Mouse (Mus musculus): Measurements from ENCODE around the gene Psmb10. TPM values are rescaled to one million over a fixed set of nuclear protein-coding genes. Genes with fewer than 3 reads are reported as not detected.

Psmb10 gene
- polyA plus RNA-seq, 1 experiment from 2014 or later: 49.1 TPM

- Histone ChIP-seq H3K36me3 (peaks cover 3% of the 10 kb centered on the region; the same call in 1 of the 2 replicates), H3K27ac (ENCODE audit: poor library complexity, severe bottlenecking) (peak overlapping the region; percentile 88), H3K9me3 (replicated peaks) (no peaks in the 10 kb centered on the region), H3K4me2 (peak overlapping the region; percentile 77), H3K4me3 (peak overlapping the region; percentile 85), H3K4me1 (replicated peaks) (peaks cover 9% of the 10 kb centered on the region), H3K9ac (peak overlapping the region; percentile 91), H3K27me3 (replicated peaks) (no peaks in the 10 kb centered on the region)
- WGBS: 30% methylated on average over 16 of the region's 16 CpGs
- ATAC-seq (ENCODE audit: insufficient number of reproducible peaks, low FRiP score): no peak
Measured at GRCm38 (mm10) chr8:105900941-105901616, 37.2 kb downstream of the Psmb10 start.

DNA sequence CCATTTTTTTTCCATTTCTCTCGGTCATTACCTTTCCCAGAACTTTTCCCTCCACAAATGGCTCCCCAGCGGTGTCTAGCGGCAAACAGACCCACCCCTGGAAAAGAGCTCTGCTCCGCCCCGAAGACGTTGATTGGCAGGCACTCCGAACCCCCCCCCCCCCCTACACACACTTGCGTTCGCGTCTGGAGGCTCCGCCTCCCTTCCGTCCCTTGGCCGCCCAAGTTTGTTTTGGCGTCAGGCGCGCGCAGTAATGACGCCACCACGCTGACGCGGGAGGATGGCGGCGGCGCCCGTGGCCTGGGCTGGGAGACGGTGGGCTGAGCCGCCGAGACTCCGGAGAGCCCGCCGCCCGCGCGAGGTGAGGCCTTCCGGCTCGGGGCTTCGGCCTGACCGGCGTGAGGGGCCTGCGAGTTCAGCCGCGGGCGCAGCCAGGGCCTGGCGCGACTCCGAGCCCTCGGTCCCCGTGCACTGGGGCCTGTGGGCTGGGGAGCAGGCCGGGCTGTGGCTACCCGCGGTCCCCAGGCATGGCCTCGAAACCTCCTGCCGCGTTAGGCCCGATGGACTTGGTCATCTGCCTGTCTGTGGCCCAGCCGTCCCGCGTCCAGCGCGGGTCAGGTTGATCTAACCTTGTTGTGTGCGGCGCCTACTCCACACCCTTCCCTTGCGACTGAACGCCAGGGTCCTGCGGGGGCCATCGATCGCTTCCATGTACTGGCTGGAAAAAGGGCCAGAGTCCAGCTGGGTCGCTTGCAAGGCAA, 37.9 kb downstream of the Psmb10 start, which contains the start of gene Pskh1:
Gene Pskh1 (plus strand): TSS at position 262 of the 761 bp plus-strand sequence.
- peak within 1 kb of the TSS; percentile 85 for H3K4me3 ChIP-seq
- no peaks in the 10 kb centered on the region for H3K9me3 ChIP-seq (replicated peaks)
- peak within 1 kb of the TSS; percentile 88 for H3K27ac ChIP-seq (ENCODE audit: poor library complexity, severe bottlenecking)
- WGBS: under 1% methylated on average over 67 of the region's 68 CpGs
- peak within 1 kb of the TSS; percentile 77 for H3K4me2 ChIP-seq
- peaks cover 9% of the 10 kb centered on the region for H3K4me1 ChIP-seq (replicated peaks)
- H3K9ac ChIP-seq: peak within 1 kb of the TSS; percentile 91
- peaks cover 3% of the 10 kb centered on the region; the same call in 1 of the 2 replicates for H3K36me3 ChIP-seq
- H3K27me3 ChIP-seq (replicated peaks): no peaks in the 10 kb centered on the region
- ATAC-seq (ENCODE audit: insufficient number of reproducible peaks, low FRiP score): peak; percentile 95

GRCm38 (mm10) chr8:105897801-105898480, 40.3 kb downstream of the Psmb10 start:
- no peak overlapping the region for H3K9ac ChIP-seq
- H3K9me3 ChIP-seq (replicated peaks): no peaks in the 10 kb centered on the region
- H3K27ac ChIP-seq (ENCODE audit: poor library complexity, severe bottlenecking): no peak overlapping the region
- H3K36me3 ChIP-seq: no peaks in the 10 kb centered on the region; the same call in 1 of the 2 replicates
- no peak overlapping the region for H3K4me3 ChIP-seq
- H3K27me3 ChIP-seq (replicated peaks): no peaks in the 10 kb centered on the region
- WGBS: 70% methylated on average over 9 of the region's 9 CpGs
- no peak for ATAC-seq (ENCODE audit: insufficient number of reproducible peaks, low FRiP score)
- no peak overlapping the region for H3K4me2 ChIP-seq
- H3K4me1 ChIP-seq (replicated peaks): peaks cover 18% of the 10 kb centered on the region

DNA sequence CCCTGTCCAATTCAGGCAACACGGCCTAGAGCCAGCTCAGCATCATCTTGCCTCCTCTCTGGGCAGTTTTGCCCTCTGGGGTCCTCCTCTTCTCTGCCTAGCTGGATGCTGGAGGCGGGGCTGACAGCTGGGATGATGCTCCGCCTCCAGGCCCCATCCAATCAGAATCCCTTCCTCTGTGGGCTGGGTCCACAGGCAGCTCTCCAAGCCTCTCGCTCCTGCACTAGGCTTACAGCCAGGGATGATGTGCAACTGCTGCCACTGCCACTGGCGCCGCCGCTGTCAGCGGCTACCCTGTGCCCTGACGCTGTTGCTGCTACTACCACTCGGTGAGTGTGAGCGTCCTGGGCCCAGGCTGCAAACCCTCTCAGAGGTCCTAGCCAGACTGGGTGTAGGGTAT, 44.9 kb downstream of the Psmb10 start, which contains the start of gene Nrn1l:
Gene Nrn1l (plus strand): TSS at position 229 of the 400 bp plus-strand sequence.
- peak within 1 kb of the TSS; percentile 29 for H3K4me2 ChIP-seq
- no peaks in the 10 kb centered on the region for H3K27me3 ChIP-seq (replicated peaks)
- peak within 1 kb of the TSS; percentile 22; the same call in 1 of the 2 replicates for H3K27ac ChIP-seq (ENCODE audit: poor library complexity, severe bottlenecking)
- peak; percentile 82 for ATAC-seq (ENCODE audit: insufficient number of reproducible peaks, low FRiP score)
- peak within 1 kb of the TSS; percentile 46; the same call in 1 of the 2 replicates for H3K9ac ChIP-seq
- WGBS: 8% methylated on average over 11 of the region's 11 CpGs
- no peaks in the 10 kb centered on the region for H3K9me3 ChIP-seq (replicated peaks)
- no peak within 1 kb of the TSS for H3K4me3 ChIP-seq
- H3K4me1 ChIP-seq (replicated peaks): peaks cover 9% of the 10 kb centered on the region
- peaks cover 45% of the 10 kb centered on the region for H3K36me3 ChIP-seq

DNA sequence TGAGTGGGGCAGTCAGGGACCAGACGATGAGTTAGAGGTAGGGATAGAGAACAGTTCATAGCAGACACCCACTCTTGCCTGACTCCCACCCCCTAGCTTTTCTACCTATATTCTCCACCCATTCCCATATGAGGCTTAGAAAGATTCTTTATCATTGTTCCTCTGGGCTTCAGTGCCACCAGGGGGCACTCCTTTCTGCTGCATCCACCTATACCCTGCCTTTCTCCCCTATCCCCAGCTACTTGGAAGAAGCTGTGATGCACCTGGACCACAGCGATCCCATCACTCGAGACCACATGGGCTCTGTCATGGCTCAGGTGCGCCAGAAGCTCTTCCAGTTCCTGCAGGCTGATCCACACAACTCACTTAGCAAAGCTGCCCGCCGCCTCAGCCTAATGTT, 45.8 kb downstream of the Psmb10 start:
- Histone ChIP-seq H3K9ac (no peak overlapping the region), H3K27ac (ENCODE audit: poor library complexity, severe bottlenecking) (no peak overlapping the region), H3K36me3 (peaks cover 55% of the 10 kb centered on the region), H3K9me3 (replicated peaks) (no peaks in the 10 kb centered on the region), H3K4me1 (replicated peaks) (peaks cover 9% of the 10 kb centered on the region), H3K4me3 (no peak overlapping the region), H3K4me2 (no peak overlapping the region), H3K27me3 (replicated peaks) (no peaks in the 10 kb centered on the region)
- 79% methylated on average over 6 of the region's 6 CpGs for WGBS
- no peak for ATAC-seq (ENCODE audit: insufficient number of reproducible peaks, low FRiP score)

DNA sequence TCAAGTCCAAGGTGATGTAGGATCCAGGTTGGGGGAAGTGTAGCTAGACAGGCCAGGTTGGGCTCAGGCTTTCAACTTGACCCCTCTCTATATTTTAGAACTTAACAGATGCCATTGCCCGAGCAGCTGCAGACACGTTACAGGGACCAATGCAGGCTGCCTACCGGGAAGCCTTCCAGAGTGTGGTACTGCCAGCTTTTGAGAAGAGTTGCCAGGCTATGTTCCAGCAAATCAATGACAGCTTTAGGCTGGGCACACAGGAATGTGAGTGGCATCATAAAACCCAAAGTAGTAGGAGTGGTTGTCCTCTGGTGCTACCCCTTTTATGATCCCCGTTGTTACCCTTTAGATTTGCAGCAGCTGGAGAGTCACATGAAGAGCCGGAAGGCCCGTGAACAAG, 47.4 kb downstream of the Psmb10 start:
- Histone ChIP-seq H3K27me3 (replicated peaks) (no peaks in the 10 kb centered on the region), H3K4me2 (no peak overlapping the region), H3K36me3 (peaks cover 70% of the 10 kb centered on the region), H3K4me3 (no peak overlapping the region), H3K27ac (ENCODE audit: poor library complexity, severe bottlenecking) (no peak overlapping the region), H3K4me1 (replicated peaks) (peaks cover 9% of the 10 kb centered on the region), H3K9ac (no peak overlapping the region), H3K9me3 (replicated peaks) (no peaks in the 10 kb centered on the region)
- no peak for ATAC-seq (ENCODE audit: insufficient number of reproducible peaks, low FRiP score)
- 90% methylated on average over 6 of the region's 6 CpGs for WGBS

DNA sequence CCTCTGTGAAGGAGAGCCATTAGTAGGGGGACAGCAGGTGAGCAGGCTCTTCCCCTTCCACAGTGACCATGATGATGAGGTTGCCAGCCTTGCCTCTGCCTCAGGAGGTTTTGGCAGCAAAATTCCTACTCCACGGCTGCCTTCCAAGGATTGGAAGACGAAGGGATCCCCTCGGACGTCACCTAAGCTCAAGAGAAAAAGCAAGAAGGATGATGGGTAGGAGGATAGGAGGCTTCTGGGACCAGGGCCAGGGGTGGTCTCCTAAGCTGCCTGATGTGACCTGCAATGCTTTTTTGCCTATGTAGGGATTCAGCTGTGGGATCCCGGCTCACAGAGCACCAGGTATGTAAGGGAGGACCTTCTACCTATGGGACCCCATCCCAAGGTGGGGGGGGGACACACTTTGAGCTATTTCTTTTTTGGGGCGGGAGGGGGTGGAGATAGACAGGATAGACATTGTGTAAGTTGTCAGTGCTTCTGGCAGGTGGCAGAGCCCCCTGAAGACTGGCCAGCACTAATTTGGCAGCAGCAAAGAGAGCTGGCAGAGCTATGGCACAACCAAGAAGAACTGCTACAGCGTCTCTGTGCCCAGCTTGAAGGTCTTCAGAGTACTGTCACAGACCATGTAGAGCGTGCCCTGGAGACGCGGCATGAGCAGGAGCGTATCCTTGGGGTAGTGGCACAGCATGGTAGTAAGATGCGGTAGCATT, 48.3 kb downstream of the Psmb10 start:
- Histone ChIP-seq H3K4me1 (replicated peaks) (peaks cover 9% of the 10 kb centered on the region), H3K27me3 (replicated peaks) (no peaks in the 10 kb centered on the region), H3K9ac (no peak overlapping the region), H3K4me2 (no peak overlapping the region), H3K4me3 (no peak overlapping the region), H3K9me3 (replicated peaks) (no peaks in the 10 kb centered on the region), H3K36me3 (peaks cover 80% of the 10 kb centered on the region), H3K27ac (ENCODE audit: poor library complexity, severe bottlenecking) (no peak overlapping the region)
- no peak for ATAC-seq (ENCODE audit: insufficient number of reproducible peaks, low FRiP score)
- WGBS: 91% methylated on average over 12 of the region's 12 CpGs

Small RNA genes lying within 50 kb of the gene (microRNA-seq; reads per million reads assigned to microRNA genes)
- not detected for gene Mir7074

Other genes starting within 250 kb of the Psmb10 start
- gene Acd, start 237.3 kb downstream of the Psmb10 start, polyA plus RNA-seq (2016; fragmentation: Nextera tagmentation; extraction: Ambion mirVana): 37.6 and 38.1 TPM in 2 replicates
- 14.0 and 14.5 TPM in 2 replicates for gene Pard6a, start 237.3 kb downstream of the Psmb10 start, polyA plus RNA-seq (2016; fragmentation: Nextera tagmentation; extraction: Ambion mirVana)
- not detected in 2 replicates for gene 4933405L10Rik, start 230.8 kb downstream of the Psmb10 start, polyA plus RNA-seq (2016; fragmentation: Nextera tagmentation; extraction: Ambion mirVana)
- 13.5 and 14.5 TPM in 2 replicates for gene Enkd1, start 230.2 kb downstream of the Psmb10 start, polyA plus RNA-seq (2016; fragmentation: Nextera tagmentation; extraction: Ambion mirVana)
- 10.2 and 10.9 TPM in 2 replicates for gene Gfod2, start 179.8 kb downstream of the Psmb10 start, polyA plus RNA-seq (2016; fragmentation: Nextera tagmentation; extraction: Ambion mirVana)
- 11.0 and 11.3 TPM in 2 replicates for gene Ranbp10, start 111.1 kb downstream of the Psmb10 start, polyA plus RNA-seq (2016; fragmentation: Nextera tagmentation; extraction: Ambion mirVana)
- gene Tsnaxip1, start 110.7 kb downstream of the Psmb10 start, polyA plus RNA-seq (2016; fragmentation: Nextera tagmentation; extraction: Ambion mirVana): 0.14 and 0.15 TPM in 2 replicates
- 42.8 and 46.9 TPM in 2 replicates for gene Cenpt, start 85.2 kb downstream of the Psmb10 start, polyA plus RNA-seq (2016; fragmentation: Nextera tagmentation; extraction: Ambion mirVana)
- gene Thap11, start 83.3 kb downstream of the Psmb10 start, polyA plus RNA-seq (2016; fragmentation: Nextera tagmentation; extraction: Ambion mirVana): 53.8 and 59.3 TPM in 2 replicates
- gene Nutf2, start 77.9 kb downstream of the Psmb10 start, polyA plus RNA-seq (2016; fragmentation: Nextera tagmentation; extraction: Ambion mirVana): 201 and 224 TPM in 2 replicates
- gene Edc4, start 57.6 kb downstream of the Psmb10 start, polyA plus RNA-seq (2016; fragmentation: Nextera tagmentation; extraction: Ambion mirVana): 42.2 and 43.9 TPM in 2 replicates
- 0.31 and 0.35 TPM in 2 replicates for gene Nrn1l, start 44.9 kb downstream of the Psmb10 start, polyA plus RNA-seq (2016; fragmentation: Nextera tagmentation; extraction: Ambion mirVana)
- gene Pskh1, start 38.0 kb downstream of the Psmb10 start, polyA plus RNA-seq (2016; fragmentation: Nextera tagmentation; extraction: Ambion mirVana): 27.1 and 27.4 TPM in 2 replicates
- 0.73 and 1.1 TPM in 2 replicates for gene Ctrl, start 4.6 kb downstream of the Psmb10 start, polyA plus RNA-seq (2016; fragmentation: Nextera tagmentation; extraction: Ambion mirVana)
- 2.0 and 2.3 TPM in 2 replicates for gene Lcat, start 4.9 kb upstream of the Psmb10 start, polyA plus RNA-seq (2016; fragmentation: Nextera tagmentation; extraction: Ambion mirVana)
- 57.5 and 58.3 TPM in 2 replicates for gene Slc12a4, start 27.7 kb upstream of the Psmb10 start, polyA plus RNA-seq (2016; fragmentation: Nextera tagmentation; extraction: Ambion mirVana)
- gene Dpep3, start 41.0 kb upstream of the Psmb10 start, polyA plus RNA-seq (2016; fragmentation: Nextera tagmentation; extraction: Ambion mirVana): not detected in 2 replicates
- gene Dus2, start 52.9 kb upstream of the Psmb10 start, polyA plus RNA-seq (2016; fragmentation: Nextera tagmentation; extraction: Ambion mirVana): 15.2 TPM in 2 replicates
- 0.17 TPM in 1 of 2 replicates, not detected in the other for gene Dpep2nb, start 67.5 kb upstream of the Psmb10 start, polyA plus RNA-seq (2016; fragmentation: Nextera tagmentation; extraction: Ambion mirVana)
- 12.7 and 13.7 TPM in 2 replicates for gene Ddx28, start 73.4 kb upstream of the Psmb10 start, polyA plus RNA-seq (2016; fragmentation: Nextera tagmentation; extraction: Ambion mirVana)
- 4.6 and 5.3 TPM in 2 replicates for gene Nfatc3, start 120.4 kb upstream of the Psmb10 start, polyA plus RNA-seq (2016; fragmentation: Nextera tagmentation; extraction: Ambion mirVana)
- 0.77 and 0.85 TPM in 2 replicates for gene Esrp2, start 198.5 kb upstream of the Psmb10 start, polyA plus RNA-seq (2016; fragmentation: Nextera tagmentation; extraction: Ambion mirVana)
- gene Pla2g15, start 212.0 kb upstream of the Psmb10 start, polyA plus RNA-seq (2016; fragmentation: Nextera tagmentation; extraction: Ambion mirVana): 10.5 and 11.4 TPM in 2 replicates
- 35.4 and 36.5 TPM in 2 replicates for gene Slc7a6, start 230.4 kb upstream of the Psmb10 start, polyA plus RNA-seq (2016; fragmentation: Nextera tagmentation; extraction: Ambion mirVana)